Mouse (Mus musculus): ENCODE measurements around the gene Exosc2. TPM values are rescaled to one million over a fixed set of nuclear protein-coding genes. Genes with fewer than 3 reads are reported as not detected.
A peak's percentile ranks its signal among the peaks of the same experiment; 100 is the strongest.

The Exosc2 gene
- total RNA-seq (2022): 1 to 10 TPM; 7.0 to 9.1 (median 8.1) TPM

DNA sequence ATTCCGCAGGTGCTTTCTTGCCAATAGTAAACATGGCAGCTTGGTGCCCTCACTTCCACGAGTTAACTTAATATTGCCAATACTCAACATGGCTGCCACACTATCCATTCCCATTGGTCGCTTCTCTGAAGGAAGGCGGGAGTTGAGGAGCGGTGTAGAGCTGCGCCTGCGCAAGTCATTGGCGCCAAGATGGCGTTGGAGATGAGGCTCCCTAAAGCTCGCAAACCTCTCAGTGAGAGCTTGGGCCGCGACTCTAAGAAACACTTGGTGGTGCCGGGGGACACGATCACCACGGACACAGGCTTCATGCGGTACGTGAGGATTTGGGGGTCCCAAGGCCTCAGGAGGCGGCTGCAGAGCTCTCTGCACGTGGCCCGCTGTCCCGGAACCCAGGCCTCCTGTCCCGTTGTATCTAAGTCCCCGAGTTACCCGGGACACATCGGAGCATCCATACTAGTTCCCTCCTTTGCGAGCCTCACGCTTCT lies at the start of gene Exosc2:
Gene Exosc2, plus strand, starts transcription at position 165 of the 485 bp plus-strand sequence.
- DNase-seq (ENCODE audit: low spot score): peak; percentile 95

DNA sequence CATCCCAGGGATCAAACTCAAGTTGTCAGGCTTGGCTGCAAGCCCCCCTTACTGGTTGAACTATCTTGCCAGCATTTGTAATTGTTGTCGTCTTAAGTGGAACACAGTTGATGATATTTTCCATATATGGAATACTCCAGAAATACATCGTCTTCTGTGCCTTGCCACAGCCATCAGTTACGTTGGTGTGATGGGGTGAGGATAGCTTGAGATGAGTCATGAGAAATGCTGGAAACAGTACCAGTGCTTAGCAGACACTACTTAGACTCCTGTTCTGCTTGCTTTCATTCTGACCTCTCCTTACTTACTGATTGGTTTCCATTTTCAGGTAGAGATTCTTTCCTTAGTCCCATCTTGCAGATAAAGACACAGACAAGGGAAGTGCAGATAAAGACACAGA lies 37.0 kb upstream of the Exosc2 start:
- no peak for DNase-seq (ENCODE audit: low spot score)

DNA sequence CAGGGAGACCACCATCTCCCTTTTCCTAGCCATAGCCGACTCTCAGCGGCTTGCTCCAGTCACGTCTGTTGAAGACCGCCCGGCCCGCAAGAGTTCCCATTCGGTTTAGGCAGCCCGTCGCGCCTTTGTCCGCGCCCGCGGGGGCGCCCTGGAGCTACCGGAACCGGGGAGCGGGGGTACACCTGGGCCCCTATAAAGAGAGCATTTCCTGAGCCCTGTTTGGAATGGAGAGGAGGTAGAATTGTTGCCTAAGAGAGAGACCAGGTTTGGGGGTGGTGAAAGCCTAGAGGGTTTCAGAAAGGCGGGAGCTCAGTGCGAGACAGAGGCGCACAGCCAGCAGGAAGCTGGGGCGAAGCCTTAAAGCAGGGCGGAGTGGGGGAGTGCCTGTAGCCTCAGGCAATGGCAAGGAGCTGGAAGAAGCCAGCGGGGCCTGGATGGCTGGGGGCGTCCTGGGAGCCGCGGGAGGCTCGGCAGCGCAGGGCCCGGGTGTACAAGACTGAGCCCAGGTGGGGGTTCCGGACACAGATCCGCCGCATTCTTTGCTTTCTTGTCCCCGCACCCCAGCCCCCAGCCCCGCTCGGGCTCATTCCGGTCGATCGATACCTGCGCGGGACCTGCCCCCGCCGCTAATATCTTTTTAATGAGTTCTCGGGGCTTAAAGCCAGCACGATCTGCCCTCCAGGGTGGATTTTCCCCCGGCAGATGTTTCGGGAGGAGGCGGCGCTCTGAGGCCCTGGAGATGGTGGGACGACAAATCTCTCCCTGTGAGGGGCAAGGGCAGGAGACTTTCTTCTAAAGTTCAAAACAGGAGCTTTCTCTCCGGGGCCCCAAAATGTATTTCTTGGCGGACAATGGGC lies 35.0 kb upstream of the Exosc2 start:
- DNase-seq (ENCODE audit: low spot score): no peak

DNA sequence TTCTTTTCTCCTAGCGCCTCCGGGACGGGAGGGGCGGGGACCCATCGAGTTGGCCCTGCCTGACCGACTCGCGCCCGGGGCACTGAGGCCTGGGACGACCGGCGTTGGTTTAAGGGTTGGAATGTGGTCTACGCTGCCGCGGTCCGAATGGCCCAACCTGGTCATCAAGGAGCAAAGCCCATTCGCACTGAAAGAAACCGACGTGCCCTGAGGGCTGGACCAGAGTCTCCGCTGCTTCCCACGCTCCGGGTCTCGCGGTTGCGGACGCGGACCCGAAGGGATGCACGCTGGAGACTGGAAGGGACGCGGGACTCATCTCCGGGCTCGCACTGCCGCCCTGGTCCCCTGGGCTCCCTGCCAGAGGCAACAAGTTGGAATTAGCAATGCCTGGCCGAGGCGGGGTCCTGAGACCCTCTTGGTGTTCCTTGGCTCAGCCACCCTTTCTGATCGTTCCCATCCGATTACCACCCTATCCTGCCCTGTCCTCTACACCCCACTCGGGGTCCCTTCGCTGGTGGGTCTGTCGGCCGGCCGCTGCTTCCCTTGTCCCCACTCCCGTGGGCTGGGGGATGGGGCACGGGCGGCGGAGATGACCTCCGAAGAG lies 34.3 kb upstream of the Exosc2 start:
- no peak for DNase-seq (ENCODE audit: low spot score)

DNA sequence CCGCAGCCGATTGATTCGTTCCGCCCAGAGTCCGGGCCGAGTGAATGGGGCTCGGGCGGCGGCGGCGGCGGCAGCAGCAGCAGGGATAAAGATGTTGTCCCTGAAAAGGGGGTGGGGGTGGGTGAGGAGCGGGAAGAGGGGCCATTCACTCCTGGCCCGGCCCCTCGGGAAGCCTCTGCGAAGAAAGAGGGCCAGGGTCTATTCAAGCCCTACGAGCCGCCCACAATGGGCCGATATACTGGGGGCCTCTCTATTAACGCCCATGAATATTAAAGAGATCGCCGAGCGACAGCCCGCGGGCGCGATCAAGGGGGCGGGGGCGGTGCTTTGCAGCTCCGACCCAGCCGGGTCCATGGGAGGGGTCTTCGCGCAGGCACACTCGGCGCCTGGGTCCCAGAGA lies 33.8 kb upstream of the Exosc2 start:
- no peak for DNase-seq (ENCODE audit: low spot score)

DNA sequence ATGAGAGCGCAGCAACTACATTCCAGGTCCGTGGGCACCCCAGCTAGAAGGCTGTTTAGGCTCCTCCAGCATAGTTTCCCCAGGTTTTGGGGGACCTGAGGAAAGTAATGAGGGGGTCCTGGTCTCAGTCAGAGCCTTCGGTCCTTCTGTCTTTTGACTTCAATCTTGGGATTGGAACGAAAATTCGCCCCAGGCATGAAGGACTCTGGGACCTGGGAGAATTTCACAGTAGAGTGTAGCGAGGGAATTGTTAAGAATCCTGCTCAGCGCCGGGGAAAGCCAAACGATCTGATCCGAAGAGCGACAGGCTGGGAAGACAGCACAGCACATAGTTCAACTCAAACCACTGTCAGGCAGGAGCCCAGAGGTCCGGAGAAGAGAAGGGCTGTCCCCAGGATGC lies 33.2 kb upstream of the Exosc2 start:
- DNase-seq (ENCODE audit: low spot score): no peak

DNA sequence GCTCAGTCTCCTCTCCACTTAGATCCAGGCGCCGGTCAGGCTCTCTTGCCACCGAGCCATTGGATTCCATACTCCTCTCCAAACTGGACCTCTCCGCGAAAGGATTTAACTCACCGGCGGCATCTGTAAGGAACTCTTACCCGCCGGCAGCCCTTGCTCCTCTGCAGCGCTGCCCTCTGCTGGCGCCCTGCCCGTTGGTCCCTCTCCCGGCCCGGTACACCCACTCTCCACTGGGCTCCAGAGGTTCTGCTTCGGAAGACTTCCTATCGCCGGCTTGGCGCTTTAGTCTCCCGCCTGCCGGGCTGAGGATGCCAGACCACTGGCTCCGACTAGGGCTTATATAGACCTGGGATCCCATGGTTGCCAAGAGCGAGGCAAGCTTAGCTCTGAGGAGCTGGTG lies 32.7 kb upstream of the Exosc2 start:
- no peak for DNase-seq (ENCODE audit: low spot score)

DNA sequence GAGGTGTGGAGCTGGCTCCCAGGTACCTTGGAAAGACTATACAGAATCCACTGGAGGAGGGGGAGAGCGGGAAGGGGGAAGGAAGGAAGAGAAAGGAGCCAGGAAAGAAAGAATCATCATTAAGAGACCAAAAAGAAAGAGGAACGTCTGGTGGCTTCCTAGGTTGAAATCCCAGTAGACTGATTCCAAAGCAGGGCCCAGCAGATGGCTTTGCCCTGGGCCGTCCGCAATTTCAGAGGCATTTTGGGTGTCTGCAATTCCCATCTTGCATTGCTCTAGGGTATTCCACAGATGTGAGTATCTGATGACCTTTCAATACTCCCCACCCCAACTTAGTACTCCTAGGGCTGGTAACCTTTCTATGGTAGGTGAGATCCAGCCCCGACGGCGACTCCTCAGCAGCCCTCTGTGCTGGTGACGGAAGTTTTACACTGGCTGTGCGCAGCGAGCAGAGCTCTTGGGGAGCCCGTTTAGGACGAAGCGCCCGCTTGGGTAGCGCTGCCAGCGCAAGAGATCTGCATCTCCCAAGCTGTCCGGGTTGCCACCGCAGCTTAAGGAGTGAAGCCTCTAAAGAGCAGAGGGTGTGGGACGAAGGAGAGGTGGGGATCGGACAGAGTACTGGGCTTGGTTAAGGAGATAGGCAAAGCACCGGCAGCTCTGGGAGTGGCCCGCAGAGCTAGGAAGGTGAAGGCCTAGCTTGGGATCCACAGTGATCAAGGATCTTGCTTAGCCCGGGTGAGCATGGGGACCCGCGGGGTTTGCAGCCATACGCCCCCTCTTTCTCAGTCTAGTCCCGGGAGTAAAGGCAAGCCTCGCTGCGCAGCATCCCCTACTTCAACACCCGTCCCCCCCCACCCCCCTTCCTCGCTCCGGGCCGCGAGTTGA lies 31.7 kb upstream of the Exosc2 start:
- DNase-seq (ENCODE audit: low spot score): no peak

DNA sequence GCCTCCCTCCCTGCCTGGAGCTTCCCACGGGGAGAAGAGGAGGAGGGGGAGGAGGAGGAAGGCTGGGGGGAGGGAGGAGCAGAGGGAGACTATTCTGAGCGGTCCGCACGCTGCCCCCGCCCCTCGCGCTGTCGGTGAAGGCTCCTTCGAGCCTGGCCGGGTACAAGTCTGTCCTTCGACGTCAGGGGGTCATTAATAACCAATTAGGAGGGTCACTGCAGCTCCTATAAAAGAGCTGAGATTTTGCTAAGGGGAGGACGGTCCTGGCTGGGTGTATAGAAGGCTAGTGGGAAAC lies 31.1 kb upstream of the Exosc2 start:
- no peak for DNase-seq (ENCODE audit: low spot score)

DNA sequence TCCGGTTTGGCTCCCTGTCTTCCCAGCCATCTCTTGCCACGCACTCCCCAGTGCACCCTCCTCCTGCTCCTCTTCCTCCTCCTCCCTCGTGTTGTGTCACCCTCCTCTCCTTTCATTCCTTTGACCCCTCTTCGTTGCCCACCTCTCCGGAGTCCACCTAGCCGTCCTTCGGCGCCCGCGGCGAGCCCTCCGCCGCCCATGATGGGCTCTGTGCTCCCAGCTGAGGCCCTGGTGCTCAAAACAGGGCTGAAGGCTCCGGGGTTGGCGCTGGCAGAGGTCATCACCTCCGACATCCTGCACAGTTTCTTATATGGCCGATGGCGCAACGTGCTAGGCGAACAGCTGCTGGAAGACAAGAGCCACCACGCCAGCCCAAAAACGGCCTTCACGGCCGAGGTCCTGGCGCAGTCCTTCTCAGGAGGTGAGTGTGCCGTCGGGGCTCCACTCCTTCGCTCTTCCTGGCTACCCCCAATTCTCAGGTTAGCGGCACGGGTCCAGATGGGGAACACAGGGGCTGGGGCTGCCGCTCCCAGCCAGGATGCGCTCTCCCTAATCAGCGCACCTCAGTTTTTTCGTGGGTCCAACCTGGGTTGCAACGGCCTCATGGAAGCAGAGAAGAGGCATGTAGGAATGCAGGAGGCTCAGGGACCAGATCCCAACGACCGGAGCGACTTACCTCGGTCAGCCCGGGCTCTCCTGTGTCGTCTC lies 30.5 kb upstream of the Exosc2 start, which contains the start of gene Prdm12:
Gene Prdm12, plus strand, starts transcription at position 137 of the 708 bp plus-strand sequence.
- no peak for DNase-seq (ENCODE audit: low spot score)

DNA sequence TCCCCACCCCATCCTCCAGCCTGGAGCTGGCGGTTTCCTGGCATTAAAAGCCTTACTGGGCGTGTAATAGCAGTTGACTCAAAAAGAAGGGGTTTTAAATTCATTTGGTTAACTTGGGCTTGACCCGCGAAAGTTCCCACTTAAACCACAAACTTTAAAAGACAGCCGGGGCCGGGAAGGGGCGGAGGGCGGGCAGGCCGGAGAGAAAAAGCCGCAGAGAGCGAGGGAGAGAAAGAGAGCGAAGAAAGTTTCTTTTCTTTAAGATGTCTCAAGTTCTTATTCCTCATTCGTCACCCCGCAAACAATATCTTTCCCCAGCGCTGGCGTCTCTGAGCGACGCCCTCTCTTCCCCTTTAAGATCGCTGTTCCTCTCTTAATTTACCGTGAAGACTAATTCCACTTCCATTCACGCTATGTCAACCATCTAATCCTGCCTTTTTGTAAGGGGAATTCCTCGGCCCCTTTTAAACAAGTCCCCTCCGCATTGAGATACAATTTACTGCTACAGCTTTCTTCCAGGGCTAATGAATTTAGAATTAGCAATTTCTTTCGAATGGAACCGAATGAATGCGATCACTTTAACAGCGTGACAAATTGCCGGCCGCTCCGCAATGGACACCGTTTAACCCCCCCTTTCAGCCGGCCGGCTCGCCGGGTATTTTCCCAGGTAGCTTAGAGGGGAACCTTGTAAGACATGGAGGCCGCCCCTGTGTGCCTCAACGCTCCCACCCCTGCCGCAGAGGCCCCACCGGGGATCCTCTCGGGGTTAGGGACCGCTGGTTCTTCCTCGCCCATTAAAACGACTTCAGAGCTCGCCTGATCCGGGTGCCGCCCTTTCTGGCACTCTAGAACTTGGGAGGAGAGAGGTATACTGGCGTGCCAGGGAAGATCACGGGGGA lies 29.7 kb upstream of the Exosc2 start:
- DNase-seq (ENCODE audit: low spot score): no peak

DNA sequence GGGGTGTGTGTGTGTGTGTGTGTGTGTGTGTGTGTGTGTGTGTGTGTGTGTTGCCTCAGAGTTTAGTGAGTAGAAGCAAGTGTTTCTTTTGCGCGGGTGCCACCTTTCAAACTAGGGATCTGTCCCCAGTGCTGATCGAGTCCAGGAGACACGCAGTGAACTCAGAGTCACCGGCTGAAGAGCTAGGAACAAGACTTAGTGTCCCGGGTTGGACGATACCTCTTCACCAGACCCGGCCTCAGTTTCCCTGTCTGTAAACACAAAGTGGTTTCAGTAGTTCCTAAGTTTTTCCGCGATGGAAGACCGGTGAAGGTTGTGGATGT lies 29.0 kb upstream of the Exosc2 start:
- DNase-seq (ENCODE audit: low spot score): no peak

DNA sequence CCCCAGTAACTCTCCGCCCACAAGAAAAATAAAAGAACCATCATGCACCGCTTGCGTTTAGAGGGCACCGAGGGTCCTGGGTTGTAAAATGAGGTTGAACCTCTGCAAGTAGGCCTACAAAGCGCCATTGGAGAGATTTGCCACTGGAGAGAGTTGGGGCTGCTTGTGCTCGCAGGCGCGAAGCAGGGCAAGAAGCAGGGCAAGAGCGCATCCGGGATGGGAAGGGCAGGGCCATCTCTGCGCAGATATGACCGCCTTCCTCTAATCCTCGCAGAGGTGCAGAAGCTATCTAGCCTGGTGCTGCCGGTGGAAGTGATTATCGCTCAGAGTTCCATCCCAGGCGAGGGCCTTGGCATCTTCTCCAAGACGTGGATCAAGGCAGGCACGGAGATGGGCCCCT lies 28.6 kb upstream of the Exosc2 start:
- DNase-seq (ENCODE audit: low spot score): no peak

DNA sequence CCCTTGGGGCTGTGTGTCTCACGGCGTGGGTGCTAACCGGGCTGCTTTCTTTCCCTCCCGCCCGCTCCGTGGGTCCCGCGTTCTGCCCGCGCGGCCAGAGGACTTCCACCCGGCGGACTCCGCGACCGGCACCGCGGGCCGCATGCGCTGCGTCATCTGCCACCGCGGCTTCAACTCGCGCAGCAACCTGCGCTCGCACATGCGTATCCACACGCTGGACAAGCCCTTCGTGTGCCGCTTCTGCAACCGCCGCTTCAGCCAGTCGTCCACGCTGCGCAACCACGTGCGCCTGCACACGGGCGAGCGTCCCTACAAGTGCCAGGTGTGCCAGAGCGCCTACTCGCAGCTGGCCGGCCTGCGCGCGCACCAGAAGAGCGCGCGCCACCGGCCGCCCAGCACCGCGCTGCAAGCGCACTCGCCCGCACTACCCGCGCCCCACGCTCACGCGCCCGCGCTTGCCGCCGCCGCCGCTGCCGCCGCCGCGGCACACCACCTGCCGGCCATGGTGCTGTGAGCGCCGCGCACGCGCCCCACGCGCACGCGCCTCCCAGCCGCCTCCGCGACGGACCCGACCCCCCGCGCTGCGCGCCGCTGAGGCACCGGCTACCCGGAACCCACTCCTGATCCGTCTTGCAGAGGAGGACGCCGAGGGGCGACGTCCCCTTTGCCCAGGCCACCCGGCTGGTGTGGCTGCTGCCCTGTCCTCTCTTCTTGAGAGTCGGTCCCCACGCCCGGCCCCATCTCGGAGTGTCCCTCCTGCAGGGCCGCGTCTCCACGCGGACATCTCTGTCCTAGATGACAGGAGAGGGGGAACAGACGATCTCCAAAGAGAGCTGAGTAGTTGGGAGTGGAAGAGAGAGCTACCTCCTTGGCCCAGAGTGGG lies 16.3 kb upstream of the Exosc2 start:
- no peak for DNase-seq (ENCODE audit: low spot score)

DNA sequence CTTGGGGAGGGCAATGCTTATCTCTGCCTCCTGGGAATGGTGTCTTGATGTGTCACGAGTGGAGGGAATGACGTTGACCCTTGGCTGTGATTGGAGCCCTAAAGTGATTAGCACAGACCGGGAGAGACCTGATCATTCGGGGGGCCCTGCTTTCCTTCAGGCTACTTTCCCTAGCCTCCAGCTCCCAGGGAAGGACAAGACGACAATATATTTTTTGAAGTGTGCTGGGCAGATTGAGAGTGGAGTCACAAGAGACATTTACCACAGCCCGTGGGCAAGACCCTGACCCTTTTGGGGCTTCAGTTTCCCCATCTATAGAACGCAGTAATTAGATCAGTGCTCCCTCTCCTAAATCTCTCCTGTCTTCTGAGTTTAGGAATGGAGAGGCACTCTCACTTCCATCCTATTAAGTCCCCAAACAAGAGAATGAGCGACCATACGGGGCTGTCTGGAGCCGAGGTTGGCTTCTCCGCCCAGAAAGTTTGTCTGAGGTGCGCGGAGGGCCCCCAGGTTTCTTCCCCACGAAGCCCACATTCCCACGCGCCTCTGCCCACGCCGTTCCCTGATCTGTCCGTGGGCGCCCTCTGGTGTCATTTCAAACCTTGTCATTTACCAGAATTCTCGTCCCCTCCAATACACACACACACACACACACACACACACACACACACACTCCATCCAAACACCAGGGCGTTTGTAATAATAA lies 15.5 kb upstream of the Exosc2 start:
- DNase-seq (ENCODE audit: low spot score): no peak

DNA sequence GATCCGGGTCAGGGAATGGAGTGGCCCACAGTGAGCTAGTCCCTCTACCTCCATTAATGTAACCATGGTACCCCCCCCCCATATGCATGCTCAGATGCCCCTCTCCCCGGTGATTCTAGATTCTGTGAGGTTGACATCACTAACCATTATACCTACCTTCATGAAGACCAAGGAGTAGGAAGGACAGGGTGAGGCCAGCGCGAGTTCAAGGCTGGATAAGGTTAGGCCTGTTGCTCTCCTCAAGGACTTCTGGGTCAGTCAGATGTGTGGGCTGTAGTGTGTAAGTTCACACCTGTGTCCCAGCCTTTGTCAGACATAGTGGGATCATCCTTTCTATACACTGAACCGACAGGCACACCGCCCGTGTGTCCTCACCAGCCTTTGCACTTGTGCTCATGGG lies 14.1 kb upstream of the Exosc2 start:
- DNase-seq (ENCODE audit: low spot score): no peak

DNA sequence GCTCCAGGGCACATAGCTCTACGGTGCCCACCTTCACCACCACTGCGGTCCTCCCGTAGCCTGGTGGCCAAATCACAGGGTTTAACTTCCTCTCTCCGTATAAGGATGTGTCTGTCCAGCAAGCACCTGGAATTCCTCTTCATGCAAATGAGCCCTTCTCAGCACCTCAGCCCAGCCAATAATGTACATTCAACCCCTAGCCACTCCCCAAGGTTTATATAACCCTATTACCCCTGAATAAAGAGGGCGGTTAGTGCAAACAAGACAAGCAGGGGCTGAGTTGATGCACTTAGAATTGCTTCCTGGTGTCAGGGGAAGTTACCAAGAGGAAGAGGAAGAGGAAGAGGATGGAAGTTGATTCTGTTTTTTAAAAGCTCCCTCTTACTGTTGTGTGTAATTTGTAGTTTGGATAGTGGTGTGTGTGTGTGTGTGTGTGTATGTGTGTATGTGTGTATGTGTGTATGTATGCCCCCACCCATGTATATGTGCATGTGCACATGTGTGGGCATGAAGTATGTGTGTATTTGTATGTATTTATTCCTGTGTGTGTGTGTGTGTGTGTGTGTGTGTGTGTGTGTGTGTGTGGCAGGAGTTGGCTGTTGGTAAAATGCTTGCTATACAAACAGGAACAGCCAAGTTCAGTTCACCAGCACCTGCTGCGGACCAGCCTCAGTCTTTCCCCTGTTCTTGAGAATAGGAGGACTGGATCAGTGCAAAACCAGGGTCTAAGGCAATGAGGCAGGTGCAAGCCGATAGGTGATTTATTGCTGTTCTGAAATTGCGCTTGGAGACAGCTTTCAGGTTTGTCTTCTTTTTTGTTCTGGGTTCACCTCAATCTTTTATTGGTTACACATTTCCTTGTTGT lies 7.3 kb upstream of the Exosc2 start:
- DNase-seq (ENCODE audit: low spot score): no peak

DNA sequence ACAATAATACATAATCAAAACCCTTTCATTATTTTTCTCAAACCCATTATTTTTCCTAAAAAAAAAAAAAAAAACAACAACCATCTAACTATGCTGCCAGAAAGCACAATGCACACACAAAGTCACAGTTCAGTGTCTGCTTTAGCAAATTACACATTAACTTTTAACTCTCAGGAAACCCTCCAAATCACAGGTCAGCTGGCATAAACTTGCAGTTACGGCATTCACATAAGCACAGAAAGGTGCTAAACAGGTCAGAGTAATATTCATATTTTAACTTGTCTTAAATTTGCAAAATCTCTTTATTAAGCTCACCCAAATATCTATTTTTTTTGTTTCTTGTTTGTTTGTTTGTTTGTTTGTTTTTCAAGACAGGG lies 6.7 kb upstream of the Exosc2 start:
- no peak for DNase-seq (ENCODE audit: low spot score)
